Mouse (Mus musculus): ENCODE data around the gene Sgip1. TPM values are rescaled to one million over a fixed set of nuclear protein-coding genes. Genes with fewer than 3 reads are reported as not detected.

The Sgip1 gene
- polyA plus RNA-seq, 1 experiment from 2014 or later = 3.0 TPM

GRCm38 (mm10) chr4:102759095-102759890 is 18.2 kb downstream of the Sgip1 start:
- H3K4me3 ChIP-seq = peak overlapping the region; percentile 74
- no peaks in the 10 kb centered on the region for H3K9me3 ChIP-seq
- no peak for DNase-seq (ENCODE audit: low spot score)
- no peaks in the 10 kb centered on the region for H3K36me3 ChIP-seq
- H3K27ac ChIP-seq = peak overlapping the region; percentile 83
- H3K27me3 ChIP-seq (ENCODE audit: insufficient read depth, poor library complexity, severe bottlenecking) = peaks cover 6% of the 10 kb centered on the region; the same call in 1 of the 2 replicates
- under 1% methylated on average over 40 of the region's 41 CpGs for whole genome bisulfite sequencing
- peaks cover 7% of the 10 kb centered on the region for H3K4me1 ChIP-seq

- Histone ChIP-seq H3K4me3 (peak overlapping the region; percentile 74), H3K27ac (peak overlapping the region; percentile 75), H3K4me1 (peaks cover 7% of the 10 kb centered on the region), H3K36me3 (no peaks in the 10 kb centered on the region), H3K9me3 (no peaks in the 10 kb centered on the region), H3K27me3 (ENCODE audit: insufficient read depth, poor library complexity, severe bottlenecking) (peaks cover 6% of the 10 kb centered on the region; the same call in 1 of the 2 replicates)
- WGBS = 2% methylated on average over 25 of the region's 25 CpGs
- DNase-seq (ENCODE audit: low spot score) = peak; percentile 83
Observed at GRCm38 (mm10) chr4:102760042-102760821, 19.1 kb downstream of the Sgip1 start.

- Histone ChIP-seq H3K4me3 (no peak overlapping the region), H3K27ac (no peak overlapping the region), H3K27me3 (ENCODE audit: insufficient read depth, poor library complexity, severe bottlenecking) (peaks cover 6% of the 10 kb centered on the region; the same call in 1 of the 2 replicates), H3K4me1 (peaks cover 7% of the 10 kb centered on the region), H3K36me3 (no peaks in the 10 kb centered on the region), H3K9me3 (no peaks in the 10 kb centered on the region)
- 46% methylated on average over 7 of the region's 7 CpGs for WGBS
- DNase-seq (ENCODE audit: low spot score) = no peak
Observed at GRCm38 (mm10) chr4:102762075-102762474, 21.0 kb downstream of the Sgip1 start.

- 84% methylated on average over 1 of the region's 1 CpGs for WGBS
- no peaks in the 10 kb centered on the region for H3K27me3 ChIP-seq (ENCODE audit: insufficient read depth, poor library complexity, severe bottlenecking)
- H3K27ac ChIP-seq = no peak overlapping the region
- 0 out of 2 replicates have a peak, but pooled peaks cover 3% of the 10 kb centered on the region for H3K4me1 ChIP-seq
- no peak for DNase-seq (ENCODE audit: low spot score)
- no peak overlapping the region for H3K4me3 ChIP-seq
- H3K36me3 ChIP-seq = no peaks in the 10 kb centered on the region
- no peaks in the 10 kb centered on the region for H3K9me3 ChIP-seq
Observed at GRCm38 (mm10) chr4:102769070-102769469, 28.0 kb downstream of the Sgip1 start.

GRCm38 (mm10) chr4:102769936-102770335 is 28.8 kb downstream of the Sgip1 start:
- no peaks in the 10 kb centered on the region for H3K36me3 ChIP-seq
- WGBS = 83% methylated on average over 6 of the region's 6 CpGs
- 0 out of 2 replicates have a peak, but pooled peaks cover 3% of the 10 kb centered on the region for H3K4me1 ChIP-seq
- no peak overlapping the region for H3K4me3 ChIP-seq
- H3K9me3 ChIP-seq = no peaks in the 10 kb centered on the region
- H3K27me3 ChIP-seq (ENCODE audit: insufficient read depth, poor library complexity, severe bottlenecking) = no peaks in the 10 kb centered on the region
- H3K27ac ChIP-seq = no peak overlapping the region
- no peak for DNase-seq (ENCODE audit: low spot score)

- Histone ChIP-seq H3K4me1 (0 out of 2 replicates have a peak, but pooled peaks cover 3% of the 10 kb centered on the region), H3K9me3 (no peaks in the 10 kb centered on the region), H3K27me3 (ENCODE audit: insufficient read depth, poor library complexity, severe bottlenecking) (no peaks in the 10 kb centered on the region), H3K36me3 (no peaks in the 10 kb centered on the region), H3K27ac (no peak overlapping the region), H3K4me3 (no peak overlapping the region)
- 69% methylated on average over 5 of the region's 5 CpGs for WGBS
- DNase-seq (ENCODE audit: low spot score) = no peak
Observed at GRCm38 (mm10) chr4:102771598-102772357, 30.7 kb downstream of the Sgip1 start.

GRCm38 (mm10) chr4:102773225-102773624 is 32.1 kb downstream of the Sgip1 start:
- H3K27me3 ChIP-seq (ENCODE audit: insufficient read depth, poor library complexity, severe bottlenecking) = no peaks in the 10 kb centered on the region
- WGBS = 89% methylated on average over 3 of the region's 3 CpGs
- no peaks in the 10 kb centered on the region for H3K9me3 ChIP-seq
- no peak overlapping the region for H3K4me3 ChIP-seq
- DNase-seq (ENCODE audit: low spot score) = no peak
- H3K36me3 ChIP-seq = no peaks in the 10 kb centered on the region
- no peak overlapping the region for H3K27ac ChIP-seq
- 0 out of 2 replicates have a peak, but pooled peaks cover 3% of the 10 kb centered on the region for H3K4me1 ChIP-seq

- no peaks in the 10 kb centered on the region for H3K27me3 ChIP-seq (ENCODE audit: insufficient read depth, poor library complexity, severe bottlenecking)
- DNase-seq (ENCODE audit: low spot score) = no peak
- no peaks in the 10 kb centered on the region for H3K36me3 ChIP-seq
- no peak overlapping the region for H3K4me3 ChIP-seq
- 0 out of 2 replicates have a peak, but pooled peaks cover 3% of the 10 kb centered on the region for H3K4me1 ChIP-seq
- no peaks in the 10 kb centered on the region for H3K9me3 ChIP-seq
- 88% methylated on average over 1 of the region's 1 CpGs for WGBS
- H3K27ac ChIP-seq = no peak overlapping the region
Observed at GRCm38 (mm10) chr4:102773841-102774240, 32.7 kb downstream of the Sgip1 start.

- Histone ChIP-seq H3K27ac (no peak overlapping the region), H3K4me1 (0 out of 2 replicates have a peak, but pooled peaks cover 3% of the 10 kb centered on the region), H3K9me3 (no peaks in the 10 kb centered on the region), H3K4me3 (no peak overlapping the region), H3K27me3 (ENCODE audit: insufficient read depth, poor library complexity, severe bottlenecking) (no peaks in the 10 kb centered on the region), H3K36me3 (no peaks in the 10 kb centered on the region)
- DNase-seq (ENCODE audit: low spot score) = no peak
- WGBS = 65% methylated on average over 1 of the region's 1 CpGs
Observed at GRCm38 (mm10) chr4:102774549-102774948, 33.5 kb downstream of the Sgip1 start.

- Histone ChIP-seq H3K4me1 (0 out of 2 replicates have a peak, but pooled peaks cover 3% of the 10 kb centered on the region), H3K27ac (no peak overlapping the region), H3K9me3 (no peaks in the 10 kb centered on the region), H3K4me3 (no peak overlapping the region), H3K27me3 (ENCODE audit: insufficient read depth, poor library complexity, severe bottlenecking) (no peaks in the 10 kb centered on the region), H3K36me3 (no peaks in the 10 kb centered on the region)
- no peak for DNase-seq (ENCODE audit: low spot score)
- 73% methylated on average over 2 of the region's 2 CpGs for WGBS
Observed at GRCm38 (mm10) chr4:102775596-102776270, 34.6 kb downstream of the Sgip1 start.

GRCm38 (mm10) chr4:102779902-102780301 is 38.8 kb downstream of the Sgip1 start:
- no peaks in the 10 kb centered on the region for H3K36me3 ChIP-seq
- H3K9me3 ChIP-seq = no peaks in the 10 kb centered on the region
- DNase-seq (ENCODE audit: low spot score) = no peak
- no peak overlapping the region for H3K4me3 ChIP-seq
- no peaks in the 10 kb centered on the region for H3K4me1 ChIP-seq
- H3K27ac ChIP-seq = no peak overlapping the region
- no peaks in the 10 kb centered on the region for H3K27me3 ChIP-seq (ENCODE audit: insufficient read depth, poor library complexity, severe bottlenecking)
- WGBS = 88% methylated on average over 6 of the region's 6 CpGs

Measured in heart, embryonic 10.5 days (tissue).